Mouse (Mus musculus) monocyte, adult 59 days (primary cell): ENCODE measurements around the gene Soga1. TPM values are rescaled to one million over a fixed set of nuclear protein-coding genes. Genes with fewer than 3 reads are reported as not detected.

Experiments used
- total RNA-seq, 2 experiments: library from RNA; stranded (reverse); gene quantifications; one replicate each; pipeline ENCODE4 v1.2.4; 2023

Soga1 gene
- 10 to 100 TPM; 31.1 to 43.1 TPM for total RNA-seq

GRCm38 (mm10) chr2:157078793-157079700 is at the start of gene Soga1:
Gene Soga1, minus strand, starts transcription at chr2:157079254.

GRCm38 (mm10) chr2:157086796-157087195 is 7.7 kb upstream of the Soga1 start, which contains the start of gene Tldc2:
Gene Tldc2, plus strand, starts transcription at chr2:157087055.

GRCm38 (mm10) chr2:157006511-157007233 is 72.4 kb downstream of the Soga1 start, which contains the start of gene Dsn1:
Gene Dsn1, minus strand, starts transcription at chr2:157007154.

GRCm38 (mm10) chr2:156991470-156992319 is 87.4 kb downstream of the Soga1 start, which contains the start of gene Ndrg3:
Gene Ndrg3, minus strand, starts transcription at chr2:156992056.

Other genes starting within 250 kb of the Soga1 start
- 10 to 100 TPM; 21.9 to 34.2 TPM for gene Tgif2, start 239.2 kb downstream of the Soga1 start, total RNA-seq
- gene 4930518I15Rik, start 221.3 kb downstream of the Soga1 start, total RNA-seq, result 1 to 10 TPM; 2.0 to 2.1 TPM
- 100 to 1,000 TPM; 149 to 154 TPM for gene Rab5if, start 216.1 kb downstream of the Soga1 start, total RNA-seq
- under 1 TPM in 1 of 2 experiments, not detected in 1; 0.24 TPM for gene Sla2, start 192.1 kb downstream of the Soga1 start, total RNA-seq
- gene Ndrg3, start 87.2 kb downstream of the Soga1 start, total RNA-seq, result 10 to 100 TPM; 26.8 to 31.4 TPM
- gene Dsn1, start 72.1 kb downstream of the Soga1 start, total RNA-seq, result 1 to 10 TPM; 7.8 to 8.4 TPM
- not detected for gene Tldc2, start 7.8 kb upstream of the Soga1 start, total RNA-seq
- gene Samhd1, start 56.0 kb upstream of the Soga1 start, total RNA-seq, result 100 to 1,000 TPM; 893 to 991 TPM
- gene Rbl1, start 125.3 kb upstream of the Soga1 start, total RNA-seq, result 10 to 100 TPM; 17.8 to 18.0 TPM
- gene Rpn2, start 199.8 kb upstream of the Soga1 start, total RNA-seq, result 100 to 1,000 TPM; 174 to 181 TPM
- under 1 TPM in 1 of 2 experiments, not detected in 1; 0.70 TPM for gene Mroh8, start 200.3 kb upstream of the Soga1 start, total RNA-seq